Mouse (Mus musculus): Measurements from ENCODE around the gene Pan3. TPM values are rescaled to one million over a fixed set of nuclear protein-coding genes. Genes with fewer than 3 reads are reported as not detected.

The Pan3 gene
- total and polyA plus RNA-seq, 2 experiments from 2014 or later: 38.9 to 61.4 TPM

DNA sequence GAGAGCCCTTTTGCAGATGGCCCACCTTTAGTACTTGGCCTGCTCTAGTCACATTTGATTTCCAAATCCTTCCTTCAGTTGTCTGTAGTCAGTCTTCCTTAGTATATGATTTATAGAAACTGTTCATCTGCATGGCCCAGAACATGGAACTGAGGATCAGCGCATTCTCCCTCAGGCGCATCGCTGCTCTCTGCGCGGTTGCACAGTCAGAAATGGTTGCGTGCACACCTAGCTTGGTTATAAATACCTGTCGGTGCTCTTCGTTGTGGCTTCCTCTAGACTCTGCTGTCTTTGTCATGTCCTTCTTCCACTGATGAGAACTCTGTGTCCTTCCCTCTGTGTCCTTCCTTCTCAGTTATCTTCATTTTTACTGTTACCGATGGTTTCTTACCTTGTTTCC lies 47.1 kb downstream of the Pan3 start:
- WGBS: 97% methylated on average over 9 of the region's 9 CpGs
- H3K4me1 ChIP-seq (ENCODE audit: insufficient read depth, low read length): no peaks in the 10 kb centered on the region
- no peak overlapping the region for H3K4me2 ChIP-seq (ENCODE audit: low read depth, low read length, poor library complexity, severe bottlenecking)
- H3K4me3 ChIP-seq (ENCODE audit: low read depth, low read length): no peak overlapping the region
- H3K36me3 ChIP-seq (ENCODE audit: insufficient read depth, low read length): no peaks in the 10 kb centered on the region
- DNase-seq (ENCODE audit: low spot score) (no peak), ATAC-seq (ENCODE audit: low FRiP score) (no peak)
- TF ChIP-seq CTCF (IDR thresholded peaks at IDR 0.05): no peak
- H3K9ac ChIP-seq (replicated peaks; ENCODE audit: low read length, poor library complexity, severe bottlenecking): no peak overlapping the region
- H3K9me3 ChIP-seq (ENCODE audit: low read length): no peaks in the 10 kb centered on the region
- H3K27me3 ChIP-seq (ENCODE audit: insufficient read depth, low read length): no peaks in the 10 kb centered on the region
- no peak overlapping the region for H3K27ac ChIP-seq (ENCODE audit: low read depth, low read length)

DNA sequence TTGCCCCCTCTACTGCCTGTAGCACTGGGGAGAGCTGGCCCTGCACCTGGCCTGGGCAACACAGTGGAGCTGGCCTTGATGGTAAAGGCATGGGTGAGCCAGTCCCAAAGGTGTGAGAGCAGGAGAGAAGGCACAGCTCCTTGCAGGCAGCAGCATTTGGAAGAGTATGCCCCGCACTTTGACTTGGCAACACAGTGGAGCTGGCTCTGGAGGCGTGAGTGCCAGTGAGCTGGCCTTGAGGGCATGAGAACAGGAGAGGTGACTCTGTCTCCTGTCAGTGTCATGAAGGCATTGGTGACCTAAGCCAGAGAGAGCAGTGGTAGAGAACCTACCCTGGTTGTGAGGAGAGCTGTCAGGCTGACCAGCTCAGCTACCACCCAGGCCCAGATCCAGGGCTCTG lies 49.4 kb downstream of the Pan3 start:
- TF ChIP-seq CTCF (IDR thresholded peaks at IDR 0.05): no peak
- Histone ChIP-seq H3K4me1 (ENCODE audit: insufficient read depth, low read length) (no peaks in the 10 kb centered on the region), H3K9ac (replicated peaks; ENCODE audit: low read length, poor library complexity, severe bottlenecking) (no peak overlapping the region), H3K4me2 (ENCODE audit: low read depth, low read length, poor library complexity, severe bottlenecking) (no peak overlapping the region), H3K4me3 (ENCODE audit: low read depth, low read length) (no peak overlapping the region), H3K36me3 (ENCODE audit: insufficient read depth, low read length) (no peaks in the 10 kb centered on the region), H3K27ac (ENCODE audit: low read depth, low read length) (no peak overlapping the region), H3K9me3 (ENCODE audit: low read length) (no peaks in the 10 kb centered on the region), H3K27me3 (ENCODE audit: insufficient read depth, low read length) (no peaks in the 10 kb centered on the region)
- DNase-seq (ENCODE audit: low spot score) (no peak), ATAC-seq (ENCODE audit: low FRiP score) (no peak)
- 93% methylated on average over 2 of the region's 2 CpGs for WGBS

DNA sequence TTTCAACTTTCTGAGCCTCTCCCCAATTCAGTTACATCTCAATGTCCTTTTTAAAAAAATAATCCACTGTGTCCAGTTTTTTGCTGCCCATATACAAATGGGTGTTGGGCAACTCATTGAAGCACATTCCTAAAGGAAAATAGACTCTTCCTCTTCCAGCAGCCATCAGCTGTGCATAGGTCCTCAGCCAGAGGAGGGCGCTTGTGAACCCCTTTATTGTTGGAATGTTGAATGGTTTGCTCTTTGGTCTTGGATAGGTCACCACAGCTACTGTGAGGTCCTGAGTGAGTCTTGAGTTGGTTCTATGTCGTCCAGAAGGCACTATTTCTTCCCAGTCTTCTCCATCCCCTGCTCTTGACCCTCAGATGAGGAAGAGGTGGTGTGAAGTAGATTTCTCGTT lies 54.2 kb downstream of the Pan3 start:
- peak; percentile 30 for TF ChIP-seq CTCF (IDR thresholded peaks at IDR 0.05)
- Histone ChIP-seq H3K9me3 (ENCODE audit: low read length) (no peaks in the 10 kb centered on the region), H3K27ac (ENCODE audit: low read depth, low read length) (no peak overlapping the region), H3K9ac (replicated peaks; ENCODE audit: low read length, poor library complexity, severe bottlenecking) (no peak overlapping the region), H3K27me3 (ENCODE audit: insufficient read depth, low read length) (no peaks in the 10 kb centered on the region), H3K36me3 (ENCODE audit: insufficient read depth, low read length) (no peaks in the 10 kb centered on the region), H3K4me1 (ENCODE audit: insufficient read depth, low read length) (no peaks in the 10 kb centered on the region), H3K4me3 (ENCODE audit: low read depth, low read length) (no peak overlapping the region), H3K4me2 (ENCODE audit: low read depth, low read length, poor library complexity, severe bottlenecking) (no peak overlapping the region)
- WGBS: 76% methylated on average over 3 of the region's 3 CpGs
- no peak for ATAC-seq (ENCODE audit: low FRiP score)
- DNase-seq (ENCODE audit: low spot score): no peak

DNA sequence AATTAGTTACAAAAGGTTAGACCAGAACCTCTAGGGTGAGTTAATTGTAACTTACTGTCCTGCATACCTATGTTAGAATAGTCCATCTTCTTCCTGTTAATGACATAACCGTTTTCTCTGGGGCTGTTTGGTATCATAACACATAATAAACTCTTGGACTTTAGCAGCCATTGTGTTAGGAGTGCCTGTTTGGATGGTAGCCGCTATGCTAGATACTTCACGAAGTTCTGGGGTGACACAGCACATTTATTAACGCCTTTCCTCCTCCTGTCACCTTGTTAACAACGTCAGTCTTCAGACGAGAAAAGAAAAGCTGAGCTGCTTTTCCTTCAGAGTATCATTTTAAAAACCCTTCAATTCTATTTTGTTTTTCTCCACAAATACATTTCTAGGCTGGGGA lies 59.3 kb downstream of the Pan3 start:
- Histone ChIP-seq H3K4me1 (ENCODE audit: insufficient read depth, low read length) (no peaks in the 10 kb centered on the region), H3K4me3 (ENCODE audit: low read depth, low read length) (no peak overlapping the region), H3K4me2 (ENCODE audit: low read depth, low read length, poor library complexity, severe bottlenecking) (no peak overlapping the region), H3K27me3 (ENCODE audit: insufficient read depth, low read length) (no peaks in the 10 kb centered on the region), H3K9ac (replicated peaks; ENCODE audit: low read length, poor library complexity, severe bottlenecking) (no peak overlapping the region), H3K27ac (ENCODE audit: low read depth, low read length) (no peak overlapping the region), H3K9me3 (ENCODE audit: low read length) (no peaks in the 10 kb centered on the region), H3K36me3 (ENCODE audit: insufficient read depth, low read length) (no peaks in the 10 kb centered on the region)
- WGBS: 86% methylated on average over 6 of the region's 6 CpGs
- no peak for DNase-seq (ENCODE audit: low spot score)
- TF ChIP-seq CTCF (IDR thresholded peaks at IDR 0.05): no peak
- ATAC-seq (ENCODE audit: low FRiP score): no peak

DNA sequence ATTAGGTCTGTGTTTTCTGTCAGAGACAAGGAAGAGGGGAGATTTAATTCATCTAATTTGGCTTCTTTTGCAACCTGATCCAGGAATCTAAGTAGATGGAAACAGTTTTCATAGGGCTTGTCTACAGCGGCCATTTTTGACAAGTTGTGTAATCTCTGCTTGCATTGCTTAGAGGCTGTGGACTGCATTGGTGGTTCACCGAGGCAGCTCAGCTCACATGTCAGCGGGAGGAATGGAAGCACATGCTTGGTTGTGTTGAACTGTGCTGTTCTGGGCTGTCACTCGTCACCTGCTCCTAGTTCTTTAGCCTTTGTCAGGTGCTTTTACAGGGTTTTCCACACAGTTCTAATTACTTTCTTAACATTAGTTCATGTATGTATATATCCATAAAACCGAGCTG lies 60.9 kb downstream of the Pan3 start:
- H3K36me3 ChIP-seq (ENCODE audit: insufficient read depth, low read length): no peaks in the 10 kb centered on the region
- no peak overlapping the region for H3K4me3 ChIP-seq (ENCODE audit: low read depth, low read length)
- TF ChIP-seq CTCF (IDR thresholded peaks at IDR 0.05): no peak

DNA sequence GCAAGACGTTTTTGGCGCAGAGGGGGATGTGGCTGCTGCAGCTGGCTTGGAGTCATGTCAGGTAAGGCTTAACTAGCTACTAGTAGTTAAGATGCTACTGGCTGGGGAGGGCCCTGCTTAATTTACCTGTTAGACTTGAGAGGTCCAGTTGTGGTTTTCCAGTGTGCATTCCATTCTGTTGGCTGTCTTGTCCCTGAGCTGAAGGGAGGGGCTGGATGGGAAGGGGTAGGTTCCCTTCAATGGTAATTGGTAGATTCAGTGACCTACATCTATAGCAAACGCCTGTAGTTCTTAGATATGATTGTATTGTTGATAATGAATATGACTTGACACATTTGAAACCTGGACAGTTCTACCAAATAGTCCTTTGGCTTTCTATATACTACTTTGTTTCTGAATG lies 62.5 kb downstream of the Pan3 start:
- Histone ChIP-seq H3K27ac (ENCODE audit: low read depth, low read length) (no peak overlapping the region), H3K27me3 (ENCODE audit: insufficient read depth, low read length) (no peaks in the 10 kb centered on the region), H3K9ac (replicated peaks; ENCODE audit: low read length, poor library complexity, severe bottlenecking) (no peak overlapping the region), H3K4me3 (ENCODE audit: low read depth, low read length) (no peak overlapping the region), H3K4me2 (ENCODE audit: low read depth, low read length, poor library complexity, severe bottlenecking) (no peak overlapping the region), H3K4me1 (ENCODE audit: insufficient read depth, low read length) (no peaks in the 10 kb centered on the region), H3K36me3 (ENCODE audit: insufficient read depth, low read length) (no peaks in the 10 kb centered on the region), H3K9me3 (ENCODE audit: low read length) (no peaks in the 10 kb centered on the region)
- TF ChIP-seq CTCF (IDR thresholded peaks at IDR 0.05): no peak
- ATAC-seq (ENCODE audit: low FRiP score) (no peak), DNase-seq (ENCODE audit: low spot score) (no peak)
- 90% methylated on average over 3 of the region's 3 CpGs for WGBS

More for the DNA sequence above, 60.9 kb downstream of the Pan3 start:
- ATAC-seq (ENCODE audit: low FRiP score) (no peak), DNase-seq (ENCODE audit: low spot score) (no peak)
- WGBS: 87% methylated on average over 5 of the region's 5 CpGs
- Histone ChIP-seq H3K27ac (ENCODE audit: low read depth, low read length) (no peak overlapping the region), H3K4me2 (ENCODE audit: low read depth, low read length, poor library complexity, severe bottlenecking) (no peak overlapping the region), H3K27me3 (ENCODE audit: insufficient read depth, low read length) (no peaks in the 10 kb centered on the region), H3K9ac (replicated peaks; ENCODE audit: low read length, poor library complexity, severe bottlenecking) (no peak overlapping the region), H3K4me1 (ENCODE audit: insufficient read depth, low read length) (no peaks in the 10 kb centered on the region), H3K9me3 (ENCODE audit: low read length) (no peaks in the 10 kb centered on the region)

Measured in midbrain, postnatal 0 days (tissue).